Mouse (Mus musculus) testis, adult 2 months (tissue): ENCODE data around the gene S1pr1.

Experiments used
- CTCF ChIP-seq: fragments of 200-500 bp; IDR thresholded peaks from 2 replicates; pipeline ENCODE4 v1.5.1; 2012; ENCODE audit warnings: low read depth, mild to moderate bottlenecking, inconsistent platforms, low read length, moderate library complexity; ENCODE audit not compliant: control insufficient read depth, insufficient read depth, insufficient replicate concordance
- POLR2A ChIP-seq: fragments of 200-500 bp; IDR thresholded peaks from 2 replicates; pipeline ENCODE4 v1.6.1; 2012; ENCODE audit warnings: low read depth, mild to moderate bottlenecking, inconsistent platforms, low read length, moderate library complexity; ENCODE audit not compliant: control insufficient read depth

DNA sequence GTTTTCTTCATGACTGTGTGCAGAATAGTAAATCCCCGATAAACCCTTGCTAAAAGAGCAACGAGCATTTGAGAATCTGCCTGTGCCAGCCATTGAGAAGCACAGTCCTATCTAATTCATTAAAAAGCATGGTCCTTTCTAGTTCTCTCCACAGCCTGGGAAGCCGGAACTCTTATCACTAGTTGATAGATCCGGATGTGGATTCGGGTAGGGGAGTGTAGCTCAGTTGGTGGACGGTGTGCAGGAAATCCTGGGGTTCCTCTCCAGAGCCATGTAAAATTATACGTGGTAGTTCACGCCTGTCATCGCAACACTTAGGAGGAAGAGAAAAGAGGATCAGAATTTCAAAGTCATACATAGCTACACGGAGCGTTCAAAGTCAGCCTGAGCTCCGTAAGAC is 21.5 kb downstream of the S1pr1 start:
- TF ChIP-seq CTCF (no peak), POLR2A (no peak)
